Mouse (Mus musculus) intestine, postnatal 0 days (tissue): ENCODE results near the gene Ect2. TPM values are rescaled to one million over a fixed set of nuclear protein-coding genes. Genes with fewer than 3 reads are reported as not detected.

Experiments used
- ATAC-seq: fragments of 200-750 bp; cut with Nextera tagmentation; 2 replicates; pipeline ENCODE4 v1.8.0; 2017; ENCODE audit warnings: mild to moderate bottlenecking, moderate TSS enrichment, moderate library complexity
- H3K27ac ChIP-seq: fragments of 300-500 bp; sonication (generic); 2 replicates; pipeline ENCODE4 v1.5.1; 2014; ENCODE audit warnings: mild to moderate bottlenecking, low read depth, low read length, moderate library complexity
- H3K27me3 ChIP-seq: fragments of 300-500 bp; sonication (generic); replicated peaks from 2 replicates; pipeline ENCODE4 v1.6.1; 2014; ENCODE audit warnings: low read length, mixed read lengths; ENCODE audit not compliant: control insufficient read depth, insufficient read depth
- H3K36me3 ChIP-seq: fragments of 300-500 bp; sonication (generic); 2 replicates; pipeline ENCODE4 v1.6.1; 2014; ENCODE audit warnings: mild to moderate bottlenecking, moderate library complexity; ENCODE audit not compliant: control insufficient read depth, insufficient read depth
- H3K4me1 ChIP-seq: fragments of 300-500 bp; sonication (generic); replicated peaks from 2 replicates; pipeline ENCODE4 v1.6.1; 2014; ENCODE audit warnings: antibody characterized with exemption, low read length, mixed read lengths; ENCODE audit not compliant: control insufficient read depth, insufficient read depth
- H3K4me2 ChIP-seq: fragments of 300-500 bp; sonication (generic); replicated peaks from 2 replicates; pipeline ENCODE4 v1.6.1; 2014; ENCODE audit warnings: low read depth, mild to moderate bottlenecking, moderate library complexity
- H3K4me3 ChIP-seq: fragments of 300-500 bp; sonication (generic); 2 replicates; pipeline ENCODE4 v1.5.1; 2014; ENCODE audit warnings: low read depth, low read length
- H3K9ac ChIP-seq: fragments of 300-500 bp; sonication (generic); 2 replicates; pipeline ENCODE4 v1.6.1; 2014; ENCODE audit warnings: mild to moderate bottlenecking, low read depth, low read length
- H3K9me3 ChIP-seq: fragments of 300-500 bp; sonication (generic); 2 replicates; pipeline ENCODE4 v1.6.1; 2016; ENCODE audit warnings: mixed run types; ENCODE audit not compliant: control insufficient read depth
- CTCF ChIP-seq: sonication (generic); IDR thresholded peaks from 2 replicates; pipeline ENCODE4 v1.5.1; 2016; ENCODE audit warnings: low read depth, mild to moderate bottlenecking, control low read depth, antibody characterized with exemption, moderate library complexity
- WGBS: fragments of 180-500 bp; shearing (Covaris S2); extraction: QIAGEN DNeasy Blood & Tissue Kit; methylation state at CpG from one replicate; pipeline ENCODE4 v1.1.7; 2014; 5-methylcytosine and 5-hydroxymethylcytosine counted together
- polyA plus RNA-seq: library from polyadenylated mRNA; unstranded; fragments of >200 nt; fragmentation: Nextera tagmentation; extraction: Ambion mirVana; gene quantifications from 2 replicates; pipeline ENCODE4 v1.2.1, GENCODE M21; 2015

Ect2 gene
- polyA plus RNA-seq, 1 experiment from 2014 or later, result 9.1 TPM

GRCm38 (mm10) chr3:27183601-27184175 is 30.0 kb upstream of the Ect2 start:
- no peaks in the 10 kb centered on the region for H3K9me3 ChIP-seq
- peak; percentile 18; the same call in 1 of the 2 replicates for TF ChIP-seq CTCF
- 0 out of 2 replicates have a peak, but pooled peaks have one; percentile 6 for ATAC-seq
- peak overlapping the region; percentile 55 for H3K4me3 ChIP-seq
- H3K9ac ChIP-seq, result peak overlapping the region; percentile 53; the same call in 1 of the 2 replicates
- H3K4me1 ChIP-seq, result 0 out of 2 replicates have a peak, but pooled peaks cover 8% of the 10 kb centered on the region
- whole genome bisulfite sequencing, result 10% methylated on average over 19 of the region's 19 CpGs
- H3K4me2 ChIP-seq, result peak overlapping the region; percentile 94
- H3K36me3 ChIP-seq, result no peaks in the 10 kb centered on the region
- no peak overlapping the region for H3K27ac ChIP-seq
- H3K27me3 ChIP-seq, result no peaks in the 10 kb centered on the region

DNA sequence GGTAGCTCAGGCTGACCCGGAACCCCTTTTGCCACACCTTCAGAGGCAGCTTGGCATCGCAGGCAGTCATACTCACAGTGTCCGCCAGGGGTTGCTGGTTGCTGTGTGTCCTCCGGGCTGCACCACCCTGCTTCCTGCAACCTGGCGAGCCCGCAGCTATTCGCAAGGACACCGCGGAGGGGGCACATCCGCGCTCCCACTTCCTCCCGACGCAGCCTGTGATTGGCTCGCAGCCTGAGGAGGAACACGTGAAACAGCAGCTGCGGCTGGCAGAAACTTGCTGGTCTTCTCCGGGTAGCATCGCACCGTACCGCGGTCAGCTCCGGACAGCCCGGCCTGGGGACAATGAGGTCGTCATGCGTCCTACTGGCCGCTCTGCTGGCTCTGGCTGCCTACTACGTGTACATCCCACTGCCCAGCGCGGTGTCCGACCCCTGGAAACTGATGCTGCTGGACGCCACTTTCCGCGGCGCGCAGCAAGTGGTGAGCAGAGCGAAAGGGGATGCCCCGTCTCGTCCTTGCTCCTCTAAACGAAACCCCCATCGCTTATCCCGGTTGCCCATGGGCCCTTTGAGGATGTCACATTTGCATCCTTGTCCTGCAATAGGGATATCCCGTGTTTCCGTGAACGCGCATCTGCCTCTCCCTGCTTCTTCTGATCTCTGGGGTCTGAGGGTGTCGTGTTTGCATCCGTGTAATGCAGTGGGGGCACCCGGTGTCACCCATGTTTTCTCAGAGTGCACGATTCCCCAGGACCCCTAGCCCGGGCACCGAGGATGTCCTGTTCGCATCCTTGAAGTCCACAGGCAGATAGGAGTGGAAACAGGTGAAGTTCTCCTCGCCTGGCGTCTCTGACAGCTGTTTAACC is 29.3 kb upstream of the Ect2 start, which contains the start of gene Nceh1:
Gene Nceh1 (plus strand): TSS at position 233 of the 868 bp plus-strand sequence.
- WGBS, result under 1% methylated on average over 54 of the region's 54 CpGs
- Histone ChIP-seq H3K4me2 (peak within 1 kb of the TSS; percentile 94), H3K9ac (peak within 1 kb of the TSS; percentile 53), H3K4me3 (peak within 1 kb of the TSS; percentile 55), H3K36me3 (no peaks in the 10 kb centered on the region), H3K4me1 (0 out of 2 replicates have a peak, but pooled peaks cover 8% of the 10 kb centered on the region), H3K27ac (peak within 1 kb of the TSS; percentile 5; the same call in 1 of the 2 replicates), H3K27me3 (no peaks in the 10 kb centered on the region), H3K9me3 (no peaks in the 10 kb centered on the region)
- ATAC-seq, result peak; percentile 97
- peak; percentile 98 for TF ChIP-seq CTCF

GRCm38 (mm10) chr3:27179711-27180110 is 26.0 kb upstream of the Ect2 start:
- WGBS, result 65% methylated on average over 8 of the region's 8 CpGs
- no peak overlapping the region for H3K9ac ChIP-seq
- TF ChIP-seq CTCF, result no peak
- H3K4me2 ChIP-seq, result no peak overlapping the region
- no peaks in the 10 kb centered on the region for H3K36me3 ChIP-seq
- 0 out of 2 replicates have a peak, but pooled peaks cover 8% of the 10 kb centered on the region for H3K4me1 ChIP-seq
- no peak overlapping the region for H3K27ac ChIP-seq
- ATAC-seq, result no peak
- no peaks in the 10 kb centered on the region for H3K9me3 ChIP-seq
- no peak overlapping the region for H3K4me3 ChIP-seq
- no peaks in the 10 kb centered on the region for H3K27me3 ChIP-seq

- no peak overlapping the region for H3K4me2 ChIP-seq
- no peaks in the 10 kb centered on the region for H3K4me1 ChIP-seq
- H3K27me3 ChIP-seq, result no peaks in the 10 kb centered on the region
- no peaks in the 10 kb centered on the region for H3K36me3 ChIP-seq
- no peak overlapping the region for H3K9ac ChIP-seq
- no peak overlapping the region for H3K4me3 ChIP-seq
- WGBS, result 52% methylated on average over 1 of the region's 1 CpGs
- H3K27ac ChIP-seq, result no peak overlapping the region
- ATAC-seq, result no peak
- no peaks in the 10 kb centered on the region for H3K9me3 ChIP-seq
- TF ChIP-seq CTCF, result no peak
Measured at GRCm38 (mm10) chr3:27170257-27170656, 16.6 kb upstream of the Ect2 start.

GRCm38 (mm10) chr3:27165481-27166065 is 11.9 kb upstream of the Ect2 start:
- Histone ChIP-seq H3K9me3 (no peaks in the 10 kb centered on the region), H3K4me1 (no peaks in the 10 kb centered on the region; the same call in 1 of the 2 replicates), H3K36me3 (no peaks in the 10 kb centered on the region), H3K27me3 (no peaks in the 10 kb centered on the region), H3K4me2 (no peak overlapping the region), H3K4me3 (no peak overlapping the region), H3K9ac (no peak overlapping the region), H3K27ac (no peak overlapping the region)
- no peak for ATAC-seq
- WGBS, result 86% methylated on average over 3 of the region's 3 CpGs
- no peak for TF ChIP-seq CTCF

DNA sequence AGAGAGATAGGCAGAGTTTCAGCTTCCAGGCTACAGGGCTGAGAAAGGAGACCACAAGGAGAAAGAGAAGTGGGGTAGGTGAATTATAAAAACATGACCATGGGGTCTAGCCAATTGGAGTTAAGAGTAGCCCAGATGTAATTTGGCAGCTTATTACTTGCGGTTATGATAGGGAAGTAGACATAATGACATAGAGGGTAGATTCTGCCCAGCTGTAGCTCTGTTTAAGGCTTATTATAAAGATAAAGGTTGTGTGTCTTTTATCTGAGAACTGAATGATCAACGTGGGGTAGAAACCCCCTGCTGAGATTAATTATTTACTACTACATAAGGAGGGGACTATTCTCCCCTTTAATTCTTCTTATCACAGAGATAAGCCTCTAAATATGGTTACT is 8.7 kb upstream of the Ect2 start:
- 31% methylated on average over 2 of the region's 2 CpGs for WGBS

More for the DNA sequence above, 8.7 kb upstream of the Ect2 start:
- H3K4me3 ChIP-seq, result no peak overlapping the region
- no peaks in the 10 kb centered on the region for H3K9me3 ChIP-seq
- no peak overlapping the region for H3K9ac ChIP-seq
- no peaks in the 10 kb centered on the region; the same call in 1 of the 2 replicates for H3K4me1 ChIP-seq
- H3K27ac ChIP-seq, result no peak overlapping the region
- no peaks in the 10 kb centered on the region for H3K36me3 ChIP-seq
- no peak for TF ChIP-seq CTCF
- ATAC-seq, result no peak
- H3K4me2 ChIP-seq, result no peak overlapping the region
- no peaks in the 10 kb centered on the region for H3K27me3 ChIP-seq
